Mouse (Mus musculus) gastrocnemius, adult 8-10 months (tissue): Measurements from ENCODE around the gene Ankrd39. TPM values are rescaled to one million over a fixed set of nuclear protein-coding genes. Genes with fewer than 3 reads are reported as not detected.

Experiments
- DNase-seq, 2 experiments: peaks; one replicate each; pipeline ENCODE4 v3.0.0; 2022; ENCODE audit warnings: low spot score in 2 of 2
- microRNA-seq: library from miRNA; unstranded; fragments of <30 nt; microRNA quantifications from one replicate; pipeline ENCODE4 v1.2.0, GENCODE M21; 2022
- total RNA-seq, 4 experiments: library from RNA; stranded (reverse); gene quantifications; 2 replicates each; pipeline ENCODE4 v1.2.4; 2022

The Ankrd39 gene
- total RNA-seq, 4 experiments from 2014 or later: 6.3 to 9.7 (median 9.4) TPM

GRCm38 (mm10) chr1:36493299-36493698 lies 53.9 kb downstream of the Ankrd39 start:
- DNase-seq: no peak

DNA sequence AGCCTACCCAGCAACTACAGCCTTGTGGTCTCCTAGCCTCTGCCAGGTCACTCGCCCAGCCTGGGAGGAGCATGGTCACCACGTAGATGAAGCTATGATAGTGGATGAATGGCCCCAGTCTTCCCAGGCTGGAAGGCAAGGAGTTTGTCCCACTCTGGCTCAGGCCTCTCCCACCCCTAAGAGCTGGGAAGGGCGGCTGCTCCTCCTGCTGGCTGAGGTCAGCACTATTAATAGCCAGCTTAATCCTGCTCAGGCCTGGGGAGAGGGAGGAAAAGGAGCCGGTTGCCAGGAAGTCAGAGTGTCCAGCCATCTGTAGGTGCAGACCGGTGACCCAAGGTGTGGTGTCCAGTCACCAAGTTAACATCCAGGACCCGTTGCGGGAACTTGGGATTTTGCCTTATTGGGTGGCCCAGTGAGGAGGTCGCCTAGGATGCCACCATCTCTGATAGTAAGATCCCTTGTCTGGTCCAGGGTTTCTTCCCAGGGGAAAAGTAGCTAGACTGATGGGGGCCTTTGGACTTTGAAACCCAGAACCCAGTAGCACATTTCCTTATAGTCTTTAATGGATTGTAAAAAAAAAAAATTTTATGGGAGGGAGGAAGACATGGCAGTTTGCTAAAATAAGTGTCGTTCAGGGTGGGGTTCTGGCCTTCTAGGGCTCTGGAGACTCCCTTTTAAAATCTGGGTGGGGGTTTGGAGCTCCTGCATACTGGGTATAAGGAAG lies 54.7 kb downstream of the Ankrd39 start:
- peak; percentile 45 to 62 for DNase-seq

DNA sequence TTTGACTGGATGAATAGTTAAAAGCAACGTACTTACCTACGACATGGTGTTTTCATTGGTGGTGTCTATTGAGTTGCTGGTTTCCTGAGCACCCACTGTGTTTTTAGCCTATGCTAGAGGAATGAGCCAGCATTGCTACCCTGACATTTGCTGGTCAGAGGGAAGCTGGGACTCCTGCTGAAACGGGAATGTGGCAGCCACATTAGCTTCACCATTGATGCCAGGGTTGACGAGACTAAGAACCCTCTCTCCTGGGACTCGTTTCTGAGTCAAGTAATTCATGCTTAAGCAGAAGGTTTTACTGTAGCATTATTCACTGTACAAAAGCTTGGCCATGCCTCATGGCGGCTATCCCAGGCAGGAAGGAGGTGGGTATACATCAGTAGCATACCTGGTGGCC lies 57.6 kb downstream of the Ankrd39 start:
- DNase-seq: no peak

Small RNA genes within 50 kb of the gene (microRNA-seq; reads per million reads assigned to microRNA genes)
- not detected for gene Gm47280

Other genes with a start within 250 kb of the Ankrd39 start
- 1 to 10 TPM; 4.1 to 10.0 (median 7.3) TPM for gene Arid5a, start 239.7 kb downstream of the Ankrd39 start, total RNA-seq
- 10 to 100 TPM; 34.1 to 50.1 (median 38.7) TPM for gene Kansl3, start 178.3 kb downstream of the Ankrd39 start, total RNA-seq
- not detected for gene Fer1l5, start 175.2 kb downstream of the Ankrd39 start, total RNA-seq
- gene Lman2l, start 102.2 kb downstream of the Ankrd39 start, total RNA-seq: 10 to 100 TPM; 19.9 to 24.7 (median 22.6) TPM
- gene Cnnm4, start 75.8 kb downstream of the Ankrd39 start, total RNA-seq: 1 to 10 TPM; 4.9 to 7.7 (median 5.1) TPM
- 10 to 100 TPM in 3 of 4 experiments, 1 to 10 TPM in 1; 8.9 to 12.8 (median 11.3) TPM for gene Cnnm3, start 35.6 kb downstream of the Ankrd39 start, total RNA-seq
- gene Ankrd23, start 10.6 kb downstream of the Ankrd39 start, total RNA-seq: 1,000 to 10,000 TPM; 2,275 to 3,003 (median 2,494) TPM
- gene Gm42417, start 8.0 kb downstream of the Ankrd39 start, total RNA-seq: 1,000 to 10,000 TPM in 3 of 4 experiments, 100 to 1,000 TPM in 1; 926 to 1,454 (median 1,403) TPM
- 1 to 10 TPM; 2.7 to 5.2 (median 4.6) TPM for gene Sema4c, start 10.9 kb upstream of the Ankrd39 start, total RNA-seq
- gene Fam178b, start 135.7 kb upstream of the Ankrd39 start, total RNA-seq: under 1 TPM in 1 of 4 experiments, not detected in 3; 0.46 TPM
- 1,000 to 10,000 TPM in 1 of 4 experiments, 100 to 1,000 TPM in 3; 864 to 1,112 (median 950) TPM for gene Cox5b, start 144.0 kb upstream of the Ankrd39 start, total RNA-seq
- gene 4933424G06Rik, start 162.7 kb upstream of the Ankrd39 start, total RNA-seq: under 1 TPM in 3 of 4 experiments, not detected in 1; 0.65 to 0.75 (median 0.70) TPM
- 100 to 1,000 TPM; 141 to 162 (median 147) TPM for gene Actr1b, start 167.0 kb upstream of the Ankrd39 start, total RNA-seq
- under 1 TPM in 2 of 4 experiments, not detected in 2; 0.27 to 0.31 TPM for gene Zap70, start 214.4 kb upstream of the Ankrd39 start, total RNA-seq